Comparison of ENCODE assay signal across 9 mouse cellular contexts in genomic region chr13:54824111-54824931, GRCm38 (mm10). TPM values are rescaled to one million over a fixed set of nuclear protein-coding genes. Genes with fewer than 3 reads are reported as not detected.
DNase-seq lines count a peak whose midpoint lies in the region; ATAC-seq and TF ChIP-seq lines count a peak whose summit lies in the region.
"Had no signal": no experiment of that assay in that cellular context is flagged by ENCODE, and none has a peak within 500 bp of the region (broad histone marks: within the 10 kb centered on the region; RNA-seq: fewer than 3 reads in every experiment).

No protein-coding gene starts in this region.

- 17% methylated on average over 25 of the region's 25 CpGs for WGBS in liver, adult 2 months
- 16% methylated on average over 25 of the region's 25 CpGs for WGBS in heart, embryonic 10.5 days
- WGBS in neural tube, embryonic 11.5 days: 26% methylated on average over 25 of the region's 25 CpGs

- TF ChIP-seq POLR2A in liver, adult 2 months (IDR thresholded peaks at IDR 0.05; ENCODE audit: extremely low read depth, insufficient read depth, low read length): no peak

- ATAC-seq in neural tube, embryonic 11.5 days (ENCODE audit: insufficient read depth, low FRiP score, low TSS enrichment): no peak
- no peak for ATAC-seq in activated CD4-positive, CD25-positive, alpha-beta regulatory T cell, adult 4 months

- H3K9ac ChIP-seq in liver, adult 2 months (ENCODE audit: low read depth, low read length): no peak overlapping the region
- H3K9ac ChIP-seq in neural tube, embryonic 11.5 days (ENCODE audit: low read length): no peak overlapping the region

- H3K4me1 ChIP-seq in liver, adult 2 months (ENCODE audit: control insufficient read depth, insufficient read depth, low read length): no peaks in the 10 kb centered on the region
- peaks cover 13% of the 10 kb centered on the region for H3K4me1 ChIP-seq in heart, embryonic 10.5 days
- H3K4me1 ChIP-seq in neural tube, embryonic 11.5 days (ENCODE audit: control insufficient read depth, insufficient read depth, low read length): peaks cover 8% of the 10 kb centered on the region; the same call in 1 of the 2 replicates

- no peak overlapping the region for H3K27ac ChIP-seq in liver, adult 2 months (replicated peaks; ENCODE audit: insufficient read depth, low read depth, low read length)
- no peak overlapping the region for H3K27ac ChIP-seq in heart, embryonic 10.5 days
- H3K27ac ChIP-seq in neural tube, embryonic 11.5 days (ENCODE audit: low read depth, low read length): no peak overlapping the region

- H3K79me2 ChIP-seq in liver, adult 2 months (ENCODE audit: control insufficient read depth, insufficient read depth, low read length): no peaks in the 10 kb centered on the region

- no peaks in the 10 kb centered on the region for H3K36me3 ChIP-seq in liver, adult 2 months (ENCODE audit: control insufficient read depth, insufficient read depth, low read length)
- no peaks in the 10 kb centered on the region for H3K36me3 ChIP-seq in heart, embryonic 10.5 days
- no peaks in the 10 kb centered on the region for H3K36me3 ChIP-seq in neural tube, embryonic 11.5 days (ENCODE audit: control insufficient read depth, insufficient read depth, low read length)
- H3K36me3 ChIP-seq: G1E had no signal

- TF ChIP-seq CTCF in liver, adult 2 months (IDR thresholded peaks at IDR 0.05; ENCODE audit: low read depth, low read length): no peak

- DNase-seq in liver, adult 2 months (ENCODE audit: extremely low read depth, low read depth, low spot score): peak; percentile 11
- no peak for DNase-seq in liver
- peak; percentile 34 for DNase-seq in embryo, embryonic 10.5 days (ENCODE audit: low spot score)
- DNase-seq in heart, embryonic 10.5 days (ENCODE audit: low spot score): no peak
- DNase-seq in kidney, adult 9 months: peak; percentile 31
- peak; percentile 28 for DNase-seq in neural tube, embryonic 11.5 days (ENCODE audit: low spot score)
- DNase-seq in layer of hippocampus, adult 9-11 months: no peak

- H3K4me3 ChIP-seq in liver, adult 2 months (ENCODE audit: insufficient read depth, low read depth, low read length): no peak overlapping the region; the same call in 1 of the 2 replicates
- peak overlapping the region; percentile 47 for H3K4me3 ChIP-seq in heart, embryonic 10.5 days
- H3K4me3 ChIP-seq in neural tube, embryonic 11.5 days (ENCODE audit: low read depth, low read length): no peak overlapping the region

- H3K9me3 ChIP-seq in heart, embryonic 10.5 days: no peaks in the 10 kb centered on the region
- no peaks in the 10 kb centered on the region for H3K9me3 ChIP-seq in neural tube, embryonic 11.5 days (ENCODE audit: control insufficient read depth, low read length)
- H3K9me3 ChIP-seq: G1E had no signal

- peak overlapping the region; percentile 29 for H3K4me2 ChIP-seq in neural tube, embryonic 11.5 days (ENCODE audit: low read depth)

- peaks cover 4% of the 10 kb centered on the region; the same call in 1 of the 2 replicates for H3K27me3 ChIP-seq in liver, adult 2 months (ENCODE audit: control insufficient read depth, insufficient read depth, low read length)
- peaks cover 29% of the 10 kb centered on the region for H3K27me3 ChIP-seq in heart, embryonic 10.5 days (ENCODE audit: insufficient read depth, poor library complexity, severe bottlenecking)
- H3K27me3 ChIP-seq in neural tube, embryonic 11.5 days (ENCODE audit: control insufficient read depth, insufficient read depth, low read length): no peaks in the 10 kb centered on the region

RNA-seq across cellular contexts. Expression of gene Tspan17, which starts 35.1 kb away (rescaled TPM):
- 0.74 and 0.94 TPM in 2 replicates for total RNA-seq in liver, adult 2 months (2014; rRNA removed)
- polyA plus RNA-seq in liver, adult 2 months (2012; rRNA removed): 1.4 and 2.4 TPM in 2 replicates
- polyA plus RNA-seq in heart, embryonic 10.5 days (2016; fragmentation: Nextera tagmentation; extraction: Ambion mirVana): 5.2 and 5.6 TPM in 2 replicates
- 17.6 and 21.3 TPM in 2 replicates for polyA plus RNA-seq in neural tube, embryonic 11.5 days (2014; fragmentation: Nextera tagmentation; extraction: Ambion mirVana)
- polyA plus RNA-seq in activated CD4-positive, CD25-positive, alpha-beta regulatory T cell, adult 4 months (2017; shearing (Covaris generic)): 1 to 10 TPM; 1.5 to 2.2 TPM

RNA-seq across cellular contexts. Expression of gene Eif4e1b, which starts 40.5 kb away (rescaled TPM):
- total RNA-seq in liver, adult 2 months (2014; rRNA removed): not detected in 2 replicates
- not detected in 2 replicates for polyA plus RNA-seq in liver, adult 2 months (2012; rRNA removed)
- polyA plus RNA-seq in heart, embryonic 10.5 days (2016; fragmentation: Nextera tagmentation; extraction: Ambion mirVana): not detected in 2 replicates
- polyA plus RNA-seq in neural tube, embryonic 11.5 days (2014; fragmentation: Nextera tagmentation; extraction: Ambion mirVana): not detected in 2 replicates
- not detected for polyA plus RNA-seq in activated CD4-positive, CD25-positive, alpha-beta regulatory T cell, adult 4 months (2017; shearing (Covaris generic))
- polyA plus RNA-seq: G1E had no signal

RNA-seq across cellular contexts. Expression of gene Sncb, which starts 57.9 kb away (rescaled TPM):
- total RNA-seq in liver, adult 2 months (2014; rRNA removed): not detected in 2 replicates
- not detected in 2 replicates for polyA plus RNA-seq in liver, adult 2 months (2012; rRNA removed)
- 0.13 TPM in 1 of 2 replicates, not detected in the other for polyA plus RNA-seq in heart, embryonic 10.5 days (2016; fragmentation: Nextera tagmentation; extraction: Ambion mirVana)
- 2.7 and 3.7 TPM in 2 replicates for polyA plus RNA-seq in neural tube, embryonic 11.5 days (2014; fragmentation: Nextera tagmentation; extraction: Ambion mirVana)
- polyA plus RNA-seq in activated CD4-positive, CD25-positive, alpha-beta regulatory T cell, adult 4 months (2017; shearing (Covaris generic)): under 1 TPM; 0.33 to 0.62 TPM
- total RNA-seq: G1E had no signal
- polyA plus RNA-seq: G1E had no signal

Comparison
In these comparisons a context has a peak if more than half of its experiments do, and no peak if none do; other contexts are left out.
1. DNase-seq: peak in liver, adult 2 months (single experiment), embryo, embryonic 10.5 days (single experiment), kidney, adult 9 months (single experiment) and neural tube, embryonic 11.5 days (single experiment); none in liver (single experiment), heart, embryonic 10.5 days (single experiment) and layer of hippocampus, adult 9-11 months (single experiment).